Mouse (Mus musculus) heart, embryonic 15.5 days (tissue): ENCODE results near the gene Rtl1. TPM values are rescaled to one million over a fixed set of nuclear protein-coding genes. Genes with fewer than 3 reads are reported as not detected.

ENCODE experiments used
- ATAC-seq: fragments of 200-750 bp; cut with Nextera tagmentation; replicated peaks from 2 replicates; pipeline ENCODE4 v1.8.0; 2017; ENCODE audit warnings: low read depth, moderate TSS enrichment; ENCODE audit not compliant: insufficient number of reproducible peaks, insufficient read depth, low FRiP score
- H3K27ac ChIP-seq: fragments of 300-500 bp; sonication (generic); 2 replicates; pipeline ENCODE4 v1.5.1; 2015; ENCODE audit warnings: mild to moderate bottlenecking, inconsistent platforms
- H3K27me3 ChIP-seq: fragments of 300-500 bp; sonication (generic); 2 replicates; pipeline ENCODE4 v1.6.1; 2015; ENCODE audit warnings: inconsistent platforms
- H3K36me3 ChIP-seq: fragments of 300-500 bp; sonication (generic); 2 replicates; pipeline ENCODE4 v1.6.1; 2015; ENCODE audit warnings: mild to moderate bottlenecking, inconsistent platforms
- H3K4me1 ChIP-seq: fragments of 300-500 bp; sonication (generic); replicated peaks from 2 replicates; pipeline ENCODE4 v1.6.1; 2015; ENCODE audit warnings: inconsistent platforms
- H3K4me2 ChIP-seq: fragments of 300-500 bp; sonication (generic); 2 replicates; pipeline ENCODE4 v1.6.1; 2015; ENCODE audit warnings: inconsistent platforms, mild to moderate bottlenecking, moderate library complexity
- H3K4me3 ChIP-seq: fragments of 300-500 bp; sonication (generic); 2 replicates; pipeline ENCODE4 v1.5.1; 2015; ENCODE audit warnings: mild to moderate bottlenecking, inconsistent platforms
- H3K9ac ChIP-seq: fragments of 300-500 bp; sonication (generic); 2 replicates; pipeline ENCODE4 v1.6.1; 2015; ENCODE audit warnings: mild to moderate bottlenecking, inconsistent platforms
- H3K9me3 ChIP-seq: fragments of 300-500 bp; sonication (generic); replicated peaks from 2 replicates; pipeline ENCODE4 v1.6.1; 2016; ENCODE audit warnings: inconsistent platforms
- WGBS: fragments of 180-500 bp; shearing (Covaris S2); methylation state at CpG from one replicate; pipeline ENCODE4 v1.1.7; 2015; ENCODE audit warnings: mixed read lengths; 5-methylcytosine and 5-hydroxymethylcytosine counted together
- polyA plus RNA-seq: library from polyadenylated mRNA; unstranded; fragments of >200 nt; fragmentation: Nextera tagmentation; extraction: Ambion mirVana; gene quantifications from 2 replicates; pipeline ENCODE4 v1.2.1, GENCODE M21; 2015

Rtl1 gene
- polyA plus RNA-seq, 1 experiment from 2014 or later, result 0.47 TPM

DNA sequence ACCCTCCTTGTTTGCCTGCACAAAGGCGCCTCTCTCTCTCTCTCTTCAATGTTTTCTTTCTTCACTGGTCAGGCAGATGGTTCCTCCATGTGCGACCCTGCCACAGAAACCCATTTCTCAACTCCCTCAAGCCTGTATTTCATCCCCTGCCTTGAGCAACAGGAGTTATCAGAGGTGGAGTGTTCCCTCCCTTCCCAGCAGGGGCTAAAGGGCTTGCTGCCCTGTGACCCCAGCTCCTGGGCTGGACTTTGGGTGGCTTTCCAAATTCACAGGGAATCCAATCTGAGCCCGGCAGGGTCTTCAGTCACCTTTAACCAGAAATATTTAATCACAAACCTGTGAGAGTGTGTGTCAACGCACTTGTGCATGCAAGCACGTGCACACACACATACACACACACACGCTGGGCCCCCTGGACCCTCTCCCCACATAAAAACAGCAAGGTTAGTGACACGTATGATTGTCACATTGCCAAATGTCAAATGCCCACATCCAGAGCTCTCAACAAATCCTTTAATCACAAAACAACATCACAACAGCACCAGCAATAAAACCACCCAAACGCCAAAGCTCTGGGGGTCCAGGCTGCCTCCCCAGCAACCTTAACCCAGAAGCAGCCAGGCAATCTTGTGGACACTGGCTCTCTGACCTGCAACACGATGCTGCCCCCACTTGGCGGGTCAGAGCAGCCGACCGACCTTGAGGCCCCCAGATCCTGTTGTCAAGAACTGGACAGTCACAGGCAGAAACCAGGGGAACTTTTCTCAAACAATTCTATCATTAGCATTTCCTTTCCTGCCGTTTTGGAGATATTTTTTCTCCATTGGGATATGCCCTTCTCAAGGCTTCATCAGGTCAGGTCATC lies 8.7 kb upstream of the Rtl1 start:
- Histone ChIP-seq H3K27ac (no peak overlapping the region), H3K27me3 (peaks cover 13% of the 10 kb centered on the region), H3K4me2 (no peak overlapping the region), H3K36me3 (peaks cover 8% of the 10 kb centered on the region), H3K9me3 (no peaks in the 10 kb centered on the region), H3K9ac (no peak overlapping the region), H3K4me3 (no peak overlapping the region), H3K4me1 (no peaks in the 10 kb centered on the region; the same call in 1 of the 2 replicates)
- 55% methylated on average over 13 of the region's 13 CpGs for WGBS
- ATAC-seq, result no peak

DNA sequence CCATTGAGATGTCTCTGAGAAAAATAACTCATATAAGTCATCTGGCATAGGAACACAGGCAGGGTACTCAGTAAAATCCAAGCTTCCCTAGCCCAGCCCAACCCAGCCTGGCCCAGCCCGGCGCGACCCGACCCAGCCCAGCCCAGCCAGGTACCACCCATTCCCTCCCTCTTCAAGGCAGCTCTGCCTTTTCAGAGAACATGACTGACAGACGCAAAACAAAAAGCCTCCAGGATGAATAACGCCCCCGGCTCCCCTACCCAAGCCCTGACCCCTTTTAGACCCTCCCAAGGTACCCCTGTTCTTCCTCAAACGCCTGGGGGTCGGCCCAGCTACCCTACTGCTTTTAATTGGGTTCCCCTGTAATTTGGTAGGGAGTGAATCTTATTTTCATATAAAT lies 7.8 kb upstream of the Rtl1 start:
- H3K9ac ChIP-seq, result no peak overlapping the region
- H3K4me2 ChIP-seq, result no peak overlapping the region
- H3K4me1 ChIP-seq, result no peaks in the 10 kb centered on the region
- peaks cover 5% of the 10 kb centered on the region for H3K27me3 ChIP-seq
- H3K36me3 ChIP-seq, result peaks cover 8% of the 10 kb centered on the region
- ATAC-seq, result no peak
- H3K4me3 ChIP-seq, result no peak overlapping the region
- H3K27ac ChIP-seq, result no peak overlapping the region
- H3K9me3 ChIP-seq, result no peaks in the 10 kb centered on the region
- 45% methylated on average over 9 of the region's 9 CpGs for WGBS

DNA sequence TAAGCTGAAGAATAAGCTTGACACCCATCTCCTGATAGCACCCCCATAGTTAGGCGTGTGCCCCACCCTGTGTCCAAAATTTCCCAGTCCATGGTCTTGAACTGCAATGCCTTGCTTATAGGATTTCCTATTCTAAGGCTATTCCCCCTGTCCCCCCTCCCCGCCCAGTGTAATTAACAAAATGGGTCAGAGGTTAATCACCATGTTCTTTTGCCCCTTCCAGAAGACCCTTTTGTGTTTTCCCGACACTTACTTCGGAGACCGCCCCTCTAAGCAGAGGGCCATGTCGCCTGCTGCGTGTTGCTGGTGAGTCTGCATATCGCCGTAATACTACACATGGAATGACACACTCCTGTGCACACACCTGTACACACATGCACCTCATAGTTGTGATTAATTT lies 7.1 kb upstream of the Rtl1 start:
- 85% methylated on average over 9 of the region's 9 CpGs for WGBS
- Histone ChIP-seq H3K36me3 (peaks cover 8% of the 10 kb centered on the region), H3K9me3 (no peaks in the 10 kb centered on the region), H3K9ac (no peak overlapping the region), H3K4me3 (no peak overlapping the region), H3K27ac (no peak overlapping the region), H3K4me2 (no peak overlapping the region), H3K27me3 (peaks cover 2% of the 10 kb centered on the region), H3K4me1 (no peaks in the 10 kb centered on the region)
- no peak for ATAC-seq

DNA sequence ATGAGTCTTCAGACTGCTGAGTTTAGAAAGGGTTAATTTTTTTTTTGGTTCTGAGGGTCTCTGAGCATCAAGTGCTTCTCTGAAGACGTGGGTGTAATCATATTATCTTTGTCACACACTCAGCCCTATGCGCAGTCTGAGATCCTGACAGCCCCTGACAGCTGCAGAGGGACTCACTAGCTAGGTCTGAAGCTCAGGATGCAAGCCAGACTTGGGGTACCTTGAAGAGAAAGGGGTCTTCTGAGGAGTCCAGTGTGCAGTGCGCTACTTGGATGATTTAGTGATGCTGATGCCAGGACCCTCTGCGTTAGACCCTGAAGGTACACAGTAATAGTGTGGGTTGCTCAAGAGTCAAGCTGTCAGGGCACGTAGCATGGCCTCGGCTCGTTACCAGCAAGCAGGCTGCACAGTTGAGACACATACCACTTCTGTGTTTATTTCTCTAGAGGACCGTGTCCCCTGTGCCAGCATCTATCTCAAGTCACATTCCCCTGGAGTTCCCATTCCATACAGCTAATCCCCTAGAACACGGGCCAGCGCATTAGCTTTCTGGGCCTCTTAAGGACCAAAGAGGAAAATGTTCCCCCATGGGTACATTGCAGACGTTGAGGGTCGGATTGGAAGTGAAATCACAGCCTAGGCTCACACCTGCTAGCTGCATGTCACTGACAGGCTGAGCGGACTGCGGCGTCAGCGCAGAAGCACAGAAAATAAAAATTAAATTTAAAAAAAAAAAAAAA lies 5.0 kb upstream of the Rtl1 start:
- Histone ChIP-seq H3K36me3 (no peaks in the 10 kb centered on the region; the same call in 1 of the 2 replicates), H3K9ac (no peak overlapping the region), H3K27me3 (no peaks in the 10 kb centered on the region; the same call in 1 of the 2 replicates), H3K4me3 (no peak overlapping the region), H3K4me2 (no peak overlapping the region), H3K27ac (no peak overlapping the region), H3K9me3 (no peaks in the 10 kb centered on the region), H3K4me1 (no peaks in the 10 kb centered on the region)
- ATAC-seq, result 0 out of 2 replicates have a peak, but pooled peaks have one; percentile 14
- 66% methylated on average over 16 of the region's 16 CpGs for WGBS

DNA sequence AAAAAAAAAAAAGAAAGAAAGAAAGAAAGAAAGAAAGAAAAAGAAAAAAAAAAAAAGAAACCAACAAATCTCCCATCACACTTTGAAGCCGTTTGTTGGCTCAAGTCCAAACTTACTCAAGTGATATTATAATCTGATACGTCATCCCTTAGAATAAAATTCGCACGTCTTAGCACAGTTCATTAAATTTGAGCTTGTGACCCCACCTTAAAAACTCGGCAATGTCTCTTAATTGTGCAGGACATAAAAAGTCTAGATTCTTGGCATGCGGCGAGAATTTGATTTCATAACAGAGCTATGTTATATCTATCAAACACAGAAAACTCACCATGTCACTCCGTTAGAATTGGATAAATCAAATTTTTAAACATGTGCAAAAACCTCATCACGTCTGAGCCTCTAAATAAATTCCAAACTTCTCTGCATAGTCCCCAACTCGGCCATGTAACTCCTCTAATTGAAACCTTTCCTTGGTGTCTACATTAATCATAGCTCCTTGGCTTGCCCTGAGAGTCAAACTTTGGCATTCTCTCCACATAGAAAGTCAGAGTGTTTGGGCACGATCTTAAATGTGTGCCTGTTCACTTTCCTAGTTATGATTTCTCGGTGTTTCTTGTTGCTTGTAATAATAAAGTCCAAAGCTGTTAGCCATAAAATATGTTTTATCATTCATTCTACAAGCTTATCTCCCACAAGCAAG lies 1.4 kb downstream of the Rtl1 start:
- H3K27ac ChIP-seq, result no peak overlapping the region
- H3K9ac ChIP-seq, result no peak overlapping the region
- no peak overlapping the region for H3K4me3 ChIP-seq
- WGBS, result 61% methylated on average over 12 of the region's 12 CpGs
- H3K4me1 ChIP-seq, result peaks cover 25% of the 10 kb centered on the region
- H3K27me3 ChIP-seq, result no peaks in the 10 kb centered on the region
- H3K4me2 ChIP-seq, result no peak overlapping the region
- no peak for ATAC-seq
- H3K9me3 ChIP-seq, result no peaks in the 10 kb centered on the region
- no peaks in the 10 kb centered on the region for H3K36me3 ChIP-seq

DNA sequence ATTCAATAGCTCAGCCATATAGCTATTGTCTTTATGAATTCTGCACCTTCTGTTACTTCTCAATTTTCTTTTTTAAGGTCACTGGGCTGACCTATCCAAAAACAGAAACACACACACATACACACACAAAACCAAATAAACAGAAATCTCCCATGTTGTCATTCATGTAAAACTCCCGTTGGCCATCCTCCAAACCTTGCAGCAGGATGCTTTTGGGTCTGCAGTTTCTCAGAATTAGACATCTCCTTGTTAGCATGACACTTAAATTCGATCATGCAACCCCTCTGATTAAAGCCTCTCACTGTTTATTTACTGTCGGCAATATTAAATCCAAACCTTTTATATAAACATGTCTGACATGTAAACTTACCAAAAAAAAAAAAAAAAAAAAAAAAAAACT lies 3.4 kb downstream of the Rtl1 start:
- 32% methylated on average over 3 of the region's 3 CpGs for WGBS
- no peak overlapping the region for H3K4me3 ChIP-seq
- peaks cover 25% of the 10 kb centered on the region for H3K4me1 ChIP-seq
- no peak overlapping the region; the same call in 1 of the 2 replicates for H3K4me2 ChIP-seq
- peak overlapping the region; percentile 64; the same call in 1 of the 2 replicates for H3K27ac ChIP-seq
- no peaks in the 10 kb centered on the region for H3K9me3 ChIP-seq
- no peak overlapping the region for H3K9ac ChIP-seq
- no peaks in the 10 kb centered on the region for H3K27me3 ChIP-seq
- no peak for ATAC-seq
- H3K36me3 ChIP-seq, result peaks cover 7% of the 10 kb centered on the region; the same call in 1 of the 2 replicates

DNA sequence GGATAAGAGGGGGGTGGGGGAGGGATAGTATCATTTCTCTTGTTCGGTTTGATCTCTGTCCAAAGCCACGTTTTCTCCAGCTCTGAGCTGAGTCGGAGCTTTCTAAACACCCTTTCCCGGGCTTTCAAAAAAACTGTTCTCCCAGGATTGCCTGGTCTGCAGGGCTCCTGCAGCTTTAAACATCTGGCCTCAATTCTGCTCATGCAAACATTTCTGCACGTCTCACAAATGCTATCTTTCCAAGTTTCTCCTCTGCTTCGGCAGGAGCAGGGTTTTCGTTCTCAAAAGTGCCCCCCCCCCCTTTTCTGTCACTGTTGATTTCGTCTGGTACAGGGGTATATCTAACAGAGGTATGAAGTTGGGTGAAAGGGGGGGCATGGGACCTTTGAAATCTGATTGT lies 3.9 kb downstream of the Rtl1 start:
- Histone ChIP-seq H3K9me3 (no peaks in the 10 kb centered on the region), H3K4me3 (no peak overlapping the region), H3K36me3 (peaks cover 7% of the 10 kb centered on the region; the same call in 1 of the 2 replicates), H3K27me3 (no peaks in the 10 kb centered on the region), H3K4me2 (peak overlapping the region; percentile 28; the same call in 1 of the 2 replicates), H3K4me1 (peaks cover 25% of the 10 kb centered on the region), H3K9ac (no peak overlapping the region; the same call in 1 of the 2 replicates), H3K27ac (peak overlapping the region; percentile 64)
- WGBS, result 42% methylated on average over 8 of the region's 8 CpGs
- no peak for ATAC-seq

DNA sequence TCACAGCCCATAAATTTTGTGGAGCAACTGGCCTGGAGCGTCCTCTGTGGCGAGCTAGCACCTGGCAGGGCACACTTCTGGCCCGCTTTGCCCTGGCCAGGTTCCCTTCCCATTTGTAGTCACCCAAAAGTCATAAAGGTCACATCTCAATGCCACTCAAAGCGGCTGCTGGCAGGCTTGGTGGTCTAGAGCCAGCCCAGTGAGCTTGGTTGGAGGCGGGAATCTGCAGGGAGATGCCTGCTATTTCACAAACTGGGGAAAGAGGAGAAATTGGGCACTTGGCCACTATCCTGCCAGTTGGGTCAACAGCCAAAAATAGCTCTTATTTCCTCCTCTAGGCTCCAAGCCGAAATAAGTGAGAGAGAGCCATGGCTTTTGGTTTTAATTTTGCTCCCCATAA lies 4.4 kb downstream of the Rtl1 start:
- Histone ChIP-seq H3K4me3 (no peak overlapping the region), H3K4me1 (peaks cover 25% of the 10 kb centered on the region), H3K9ac (no peak overlapping the region; the same call in 1 of the 2 replicates), H3K27me3 (no peaks in the 10 kb centered on the region), H3K9me3 (no peaks in the 10 kb centered on the region), H3K4me2 (peak overlapping the region; percentile 28; the same call in 1 of the 2 replicates), H3K36me3 (peaks cover 7% of the 10 kb centered on the region; the same call in 1 of the 2 replicates), H3K27ac (peak overlapping the region; percentile 64)
- WGBS, result 46% methylated on average over 6 of the region's 6 CpGs
- no peak for ATAC-seq

DNA sequence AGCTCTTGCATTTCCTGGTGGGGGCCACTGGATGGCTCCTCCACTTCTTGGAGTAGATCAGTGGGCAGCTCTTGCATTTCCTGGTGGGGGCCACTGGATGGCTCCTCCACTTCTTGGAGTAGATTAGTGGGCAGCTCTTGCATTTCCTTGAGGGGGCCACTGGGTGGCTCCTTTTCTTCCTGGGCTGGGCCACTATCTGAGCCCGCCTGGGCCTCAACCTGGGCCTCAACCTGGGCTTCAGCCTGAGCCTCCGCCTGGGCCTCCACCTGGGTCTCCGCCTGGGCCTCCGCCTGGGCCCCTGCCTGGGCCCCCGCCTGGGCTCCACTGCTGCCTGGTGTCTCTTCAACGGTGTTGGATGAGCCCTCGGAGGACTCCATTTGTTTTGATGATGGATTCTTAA lies 5.2 kb downstream of the Rtl1 start:
- Histone ChIP-seq H3K4me3 (no peak overlapping the region), H3K4me2 (no peak overlapping the region), H3K9me3 (no peaks in the 10 kb centered on the region), H3K36me3 (peaks cover 7% of the 10 kb centered on the region; the same call in 1 of the 2 replicates), H3K9ac (no peak overlapping the region), H3K27me3 (no peaks in the 10 kb centered on the region), H3K4me1 (peaks cover 25% of the 10 kb centered on the region), H3K27ac (0 out of 2 replicates have a peak overlapping the region, but pooled peaks have one; percentile 16)
- ATAC-seq, result no peak
- WGBS, result 88% methylated on average over 7 of the region's 7 CpGs

DNA sequence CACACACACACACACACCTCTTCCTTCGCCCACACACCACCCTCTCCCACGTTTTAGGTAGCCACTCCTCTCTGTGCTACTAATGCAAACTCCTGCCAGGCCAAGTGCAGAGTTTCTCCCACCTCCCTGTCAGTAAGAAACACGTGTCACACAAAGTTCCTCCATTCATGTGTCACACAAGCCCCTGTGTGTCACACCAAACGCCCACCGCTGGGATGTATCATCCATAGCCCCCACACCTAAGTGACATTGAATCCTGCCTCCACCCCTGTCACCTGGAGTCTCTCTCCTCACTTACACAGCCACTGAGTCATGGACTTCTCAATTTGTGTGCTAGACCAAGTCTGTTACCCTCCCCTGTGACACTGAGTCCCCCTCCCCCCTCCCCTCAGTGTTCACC lies 17.9 kb downstream of the Rtl1 start:
- WGBS, result 67% methylated on average over 5 of the region's 5 CpGs

DNA sequence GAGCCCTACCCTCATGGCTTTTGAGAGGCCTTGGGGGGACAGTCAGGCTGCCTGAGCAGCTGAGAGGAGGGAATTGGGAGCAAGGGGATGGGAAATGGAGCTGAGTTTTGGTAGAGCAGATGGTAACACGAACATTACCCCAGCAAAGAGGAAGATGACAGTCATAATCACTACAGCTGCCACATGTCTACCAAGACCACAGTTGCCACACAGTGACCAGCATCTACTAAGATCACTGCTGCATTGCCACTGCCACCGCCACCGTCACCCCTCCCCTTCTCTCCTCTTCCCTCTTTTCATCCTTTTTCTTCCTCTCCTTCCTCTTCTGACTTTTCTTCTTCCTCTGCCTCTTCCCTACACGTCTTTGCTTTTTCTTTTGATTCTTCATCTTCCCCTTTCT lies 27.9 kb downstream of the Rtl1 start:
- WGBS, result 80% methylated on average over 4 of the region's 4 CpGs
- ATAC-seq, result no peak
- Histone ChIP-seq H3K4me2 (no peak overlapping the region), H3K9me3 (no peaks in the 10 kb centered on the region), H3K27ac (no peak overlapping the region), H3K27me3 (no peaks in the 10 kb centered on the region), H3K4me1 (no peaks in the 10 kb centered on the region), H3K9ac (no peak overlapping the region), H3K36me3 (peaks cover 5% of the 10 kb centered on the region; the same call in 1 of the 2 replicates), H3K4me3 (no peak overlapping the region)

More for the DNA sequence above, 17.9 kb downstream of the Rtl1 start:
- H3K9ac ChIP-seq, result no peak overlapping the region
- H3K27me3 ChIP-seq, result no peaks in the 10 kb centered on the region
- H3K36me3 ChIP-seq, result no peaks in the 10 kb centered on the region; the same call in 1 of the 2 replicates
- no peaks in the 10 kb centered on the region for H3K9me3 ChIP-seq
- no peak for ATAC-seq
- H3K4me1 ChIP-seq, result no peaks in the 10 kb centered on the region
- no peak overlapping the region for H3K4me3 ChIP-seq
- H3K27ac ChIP-seq, result no peak overlapping the region
- no peak overlapping the region for H3K4me2 ChIP-seq
